Mouse (Mus musculus) brain, adult 2 months (tissue): ENCODE data around the gene Olfr371.

Source experiments
- DNase-seq: peaks from one replicate; pipeline ENCODE4 v3.0.0; 2011; ENCODE audit warnings: low read depth, low spot score

Gene Olfr371

GRCm38 (mm10) chr8:85225688-85226087 lies at the start of gene Olfr371:
TSS of gene Olfr371 (plus strand) at chr8:85225988.
- no peak for DNase-seq

GRCm38 (mm10) chr8:85192346-85192745 lies 33.4 kb upstream of the Olfr371 start:
- DNase-seq = no peak

GRCm38 (mm10) chr8:85220220-85220619 lies 5.6 kb upstream of the Olfr371 start:
- DNase-seq = peak; percentile 38

- DNase-seq = peak; percentile 3
Observed at GRCm38 (mm10) chr8:85220992-85221391, 4.8 kb upstream of the Olfr371 start.

GRCm38 (mm10) chr8:85227297-85227696 lies 1.5 kb downstream of the Olfr371 start:
- DNase-seq = no peak
